ENCODE assay signal across 32 mouse cellular contexts in genomic region chr10:33092400-33092799, GRCm38 (mm10). TPM values are rescaled to one million over a fixed set of nuclear protein-coding genes. Genes with fewer than 3 reads are reported as not detected.
DNase-seq lines count a peak whose midpoint lies in the region; ATAC-seq lines count a peak whose summit lies in the region.
"Had no signal": no experiment of that assay in that cellular context is flagged by ENCODE, and none has a peak within 500 bp of the region (broad histone marks: within the 10 kb centered on the region; RNA-seq: fewer than 3 reads in every experiment).

No protein-coding gene starts in this region.

- H3K9me3 ChIP-seq in heart, embryonic 10.5 days, result no peaks in the 10 kb centered on the region
- no peaks in the 10 kb centered on the region for H3K9me3 ChIP-seq in heart, embryonic 15.5 days (replicated peaks)
- H3K9me3 ChIP-seq: embryonic facial prominence, embryonic 10.5 days; embryonic facial prominence, embryonic 13.5 days; forebrain, embryonic 12.5 days; forebrain, embryonic 15.5 days; heart, embryonic 13.5 days; hindbrain, embryonic 10.5 days; hindbrain, embryonic 13.5 days; intestine, embryonic 15.5 days; kidney, embryonic 15.5 days had no signal

- no peak overlapping the region for H3K9ac ChIP-seq in heart, embryonic 15.5 days
- H3K9ac ChIP-seq: embryonic facial prominence, embryonic 13.5 days; forebrain, embryonic 12.5 days; forebrain, embryonic 15.5 days; hindbrain, embryonic 13.5 days; intestine, embryonic 15.5 days; kidney, embryonic 15.5 days had no signal

- no peak overlapping the region for H3K4me3 ChIP-seq in heart, embryonic 10.5 days
- no peak overlapping the region for H3K4me3 ChIP-seq in heart, embryonic 15.5 days
- H3K4me3 ChIP-seq: embryonic facial prominence, embryonic 10.5 days; embryonic facial prominence, embryonic 13.5 days; erythroblast, embryonic 14.5 days; forebrain, embryonic 12.5 days; forebrain, embryonic 15.5 days; heart, embryonic 13.5 days; hindbrain, embryonic 10.5 days; hindbrain, embryonic 13.5 days; intestine, embryonic 15.5 days; kidney, embryonic 15.5 days had no signal

- no peaks in the 10 kb centered on the region for H3K36me3 ChIP-seq in heart, embryonic 10.5 days
- no peaks in the 10 kb centered on the region for H3K36me3 ChIP-seq in heart, embryonic 15.5 days
- H3K36me3 ChIP-seq: embryonic facial prominence, embryonic 10.5 days; embryonic facial prominence, embryonic 13.5 days; forebrain, embryonic 12.5 days; forebrain, embryonic 15.5 days; heart, embryonic 13.5 days; hindbrain, embryonic 10.5 days; hindbrain, embryonic 13.5 days; intestine, embryonic 15.5 days; kidney, embryonic 15.5 days had no signal

- intact Hi-C loops in gastrocnemius, postnatal 36 days (cut with DNase I), result no loop called here
- intact Hi-C loops in heart, postnatal 10 days (cut with DNase I), result no loop called here
- intact Hi-C loops in heart, postnatal 25 days (cut with DNase I), result no loop called here

- no peak overlapping the region for H3K27ac ChIP-seq in heart, embryonic 10.5 days
- H3K27ac ChIP-seq in heart, embryonic 15.5 days, result 0 out of 2 replicates have a peak overlapping the region, but pooled peaks have one; percentile 20
- H3K27ac ChIP-seq: embryonic facial prominence, embryonic 10.5 days; embryonic facial prominence, embryonic 13.5 days; forebrain, embryonic 12.5 days; forebrain, embryonic 15.5 days; hindbrain, embryonic 10.5 days; hindbrain, embryonic 13.5 days; intestine, embryonic 15.5 days; kidney, embryonic 15.5 days had no signal

- WGBS in heart, embryonic 10.5 days, result 36% methylated on average over 1 of the region's 1 CpGs
- 36% methylated on average over 1 of the region's 1 CpGs for WGBS in heart, embryonic 15.5 days

- peak; percentile 62 for DNase-seq in gastrocnemius, adult 18-20 months (ENCODE audit: low spot score)
- DNase-seq in gastrocnemius, postnatal 36 days, result no peak
- DNase-seq in heart, adult 18-20 months, result peak; percentile 38 to 54
- no peak for DNase-seq in heart, embryonic 10.5 days (ENCODE audit: low spot score)
- no peak for DNase-seq in heart, adult 11 months
- peak; percentile 49 to 53 for DNase-seq in heart, postnatal 10 days
- no peak for DNase-seq in heart, postnatal 25 days (ENCODE audit: low spot score)
- DNase-seq: adrenal gland, adult 8-10 months; adrenal gland, postnatal 25 days; cerebellum, adult 11-12 months; cerebellum, adult 8-10 months; cerebellum, postnatal 10 days; cerebellum, postnatal 36 days; embryo, embryonic 11 days; kidney, adult 11 months; kidney, adult 8-10 months had no signal

- no peaks in the 10 kb centered on the region for H3K27me3 ChIP-seq in heart, embryonic 10.5 days (ENCODE audit: insufficient read depth, poor library complexity, severe bottlenecking)
- H3K27me3 ChIP-seq in heart, embryonic 15.5 days, result no peaks in the 10 kb centered on the region
- H3K27me3 ChIP-seq: embryonic facial prominence, embryonic 13.5 days; forebrain, embryonic 12.5 days; forebrain, embryonic 15.5 days; heart, embryonic 13.5 days; hindbrain, embryonic 13.5 days; intestine, embryonic 15.5 days; kidney, embryonic 15.5 days had no signal

- peaks cover 8% of the 10 kb centered on the region; the same call in 1 of the 2 replicates for H3K4me1 ChIP-seq in heart, embryonic 10.5 days
- peaks cover 19% of the 10 kb centered on the region for H3K4me1 ChIP-seq in heart, embryonic 15.5 days (replicated peaks)
- H3K4me1 ChIP-seq: embryonic facial prominence, embryonic 10.5 days; embryonic facial prominence, embryonic 13.5 days; forebrain, embryonic 12.5 days; forebrain, embryonic 15.5 days; hindbrain, embryonic 10.5 days; intestine, embryonic 15.5 days; kidney, embryonic 15.5 days had no signal

- H3K4me2 ChIP-seq in heart, embryonic 15.5 days, result no peak overlapping the region
- H3K4me2 ChIP-seq: embryonic facial prominence, embryonic 13.5 days; forebrain, embryonic 12.5 days; forebrain, embryonic 15.5 days; hindbrain, embryonic 13.5 days; intestine, embryonic 15.5 days; kidney, embryonic 15.5 days had no signal

- ATAC-seq in heart, embryonic 15.5 days (replicated peaks; ENCODE audit: insufficient number of reproducible peaks, insufficient read depth, low FRiP score, low read depth), result peak; percentile 74; the same call in 1 of the 2 replicates
- ATAC-seq: activated CD4-positive, CD25-positive, alpha-beta regulatory T cell, adult 4 months; forebrain, embryonic 15.5 days; hindbrain, embryonic 16.5 days; intestine, embryonic 15.5 days had no signal

RNA-seq across cellular contexts. Expression of gene Trdn, which starts 12.0 kb away (rescaled TPM):
- 1,000 to 10,000 TPM; 1,385 to 1,433 TPM for total RNA-seq in gastrocnemius, adult 18-20 months (2021)
- total RNA-seq in gastrocnemius, postnatal 36 days (2021), result 1,000 to 10,000 TPM; 1,295 to 1,454 TPM
- total RNA-seq in heart, adult 18-20 months (2021), result 100 to 1,000 TPM; 298 to 299 TPM
- polyA plus RNA-seq in heart, embryonic 10.5 days (2016; fragmentation: Nextera tagmentation; extraction: Ambion mirVana), result 64.7 and 130 TPM in 2 replicates
- 196 and 308 TPM in 2 replicates for polyA plus RNA-seq in heart, embryonic 15.5 days (2015; fragmentation: Nextera tagmentation; extraction: Ambion mirVana)
- 100 to 1,000 TPM; 287 to 319 TPM for total RNA-seq in heart, postnatal 10 days (2021)
- total RNA-seq in heart, postnatal 25 days (2021), result 100 to 1,000 TPM; 348 to 359 TPM
- total RNA-seq: adrenal gland, adult 8-10 months; adrenal gland, postnatal 25 days; ES-E14 had no signal
- polyA plus RNA-seq: brain, embryonic 14.5 days; cortical plate, adult 2 months; embryonic facial prominence, embryonic 10.5 days; erythroblast, embryonic 14.5 days; hindbrain, embryonic 10.5 days; hindbrain, embryonic 16.5 days had no signal

Comparison
In these comparisons a context has a peak if more than half of its experiments do, and no peak if none do; other contexts are left out.
1. DNase-seq: peak in gastrocnemius, adult 18-20 months (single experiment), heart, adult 18-20 months (2 of 2) and heart, postnatal 10 days (2 of 2); none in gastrocnemius, postnatal 36 days (0 of 2), heart, embryonic 10.5 days (single experiment), heart, adult 11 months (single experiment) and heart, postnatal 25 days (single experiment).